Mouse (Mus musculus): ENCODE data around the gene Iqsec1. TPM values are rescaled to one million over a fixed set of nuclear protein-coding genes. Genes with fewer than 3 reads are reported as not detected.

The Iqsec1 gene
- polyA plus RNA-seq, 1 experiment from 2014 or later = 10.7 TPM

DNA sequence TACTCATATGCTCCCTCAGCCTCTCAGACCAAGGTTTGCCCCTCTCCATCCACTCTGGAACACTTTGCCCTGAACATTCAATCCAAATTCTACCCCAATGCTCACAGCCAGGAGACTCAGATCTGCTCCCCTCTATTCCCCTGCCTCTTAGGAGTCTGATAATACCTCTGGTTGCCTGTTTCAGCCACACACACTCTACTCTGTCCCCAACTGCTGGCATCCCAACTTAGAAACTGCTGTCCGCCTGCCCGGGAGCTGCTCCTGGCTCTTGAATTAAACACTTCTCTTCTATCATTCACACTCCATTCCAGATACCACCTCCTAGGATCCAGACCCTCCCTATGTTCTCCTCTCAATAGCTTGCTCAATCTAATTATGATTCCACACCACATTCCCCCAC is 107.5 kb downstream of the Iqsec1 start:
- 79% methylated on average over 2 of the region's 2 CpGs for WGBS
- H3K36me3 ChIP-seq = no peaks in the 10 kb centered on the region
- no peak overlapping the region for H3K4me3 ChIP-seq (replicated peaks)
- no peak overlapping the region for H3K4me2 ChIP-seq
- H3K9ac ChIP-seq = no peak overlapping the region
- no peak for ATAC-seq (ENCODE audit: insufficient read depth, low FRiP score, low read depth)
- H3K27me3 ChIP-seq (replicated peaks) = no peaks in the 10 kb centered on the region
- H3K4me1 ChIP-seq = no peaks in the 10 kb centered on the region
- H3K27ac ChIP-seq = no peak overlapping the region
- no peaks in the 10 kb centered on the region for H3K9me3 ChIP-seq

DNA sequence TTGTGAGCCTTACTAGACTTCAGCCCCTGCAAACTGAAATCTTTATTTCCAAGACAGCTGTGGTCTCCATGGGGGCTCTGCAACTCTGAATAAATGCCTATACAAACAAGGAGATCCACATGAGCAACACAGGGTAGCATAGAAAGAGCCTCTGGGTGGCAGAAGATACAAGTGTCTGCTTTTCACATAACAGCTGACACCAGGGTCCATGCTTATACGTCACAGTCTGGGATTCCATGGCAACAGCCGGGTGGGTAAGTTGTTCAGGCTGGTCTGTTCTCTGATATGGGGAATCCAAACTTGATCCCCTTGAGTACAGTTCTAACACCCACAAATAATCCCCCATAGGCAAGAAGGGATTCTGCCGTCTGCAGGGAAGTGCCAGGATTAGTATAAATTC is 108.1 kb downstream of the Iqsec1 start:
- Histone ChIP-seq H3K27ac (no peak overlapping the region), H3K9ac (no peak overlapping the region), H3K4me2 (no peak overlapping the region), H3K27me3 (replicated peaks) (no peaks in the 10 kb centered on the region), H3K4me1 (no peaks in the 10 kb centered on the region), H3K36me3 (no peaks in the 10 kb centered on the region), H3K4me3 (replicated peaks) (no peak overlapping the region), H3K9me3 (no peaks in the 10 kb centered on the region)
- WGBS = 54% methylated on average over 3 of the region's 3 CpGs
- no peak for ATAC-seq (ENCODE audit: insufficient read depth, low FRiP score, low read depth)

DNA sequence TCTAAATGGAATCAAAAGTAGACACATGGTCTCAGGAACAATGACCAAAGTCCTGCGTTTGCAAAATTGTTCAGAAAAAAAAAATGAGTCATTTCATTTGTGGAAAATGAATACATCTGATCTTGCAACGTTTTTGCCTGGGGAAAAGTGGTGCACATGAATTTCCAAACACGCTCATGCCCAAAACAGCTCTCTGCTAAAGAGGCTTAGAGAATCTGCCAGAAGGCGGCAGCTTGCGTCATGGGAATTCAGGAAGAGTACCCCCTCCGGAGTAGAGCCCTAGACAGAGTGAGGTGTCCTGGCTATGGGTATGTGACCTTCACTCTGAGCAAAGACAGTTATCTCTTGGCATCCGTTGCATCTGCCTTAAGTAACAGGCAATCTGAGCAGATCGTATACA is 116.9 kb downstream of the Iqsec1 start:
- Histone ChIP-seq H3K4me3 (replicated peaks) (no peak overlapping the region), H3K36me3 (no peaks in the 10 kb centered on the region), H3K9ac (no peak overlapping the region), H3K4me1 (no peaks in the 10 kb centered on the region), H3K9me3 (no peaks in the 10 kb centered on the region), H3K4me2 (no peak overlapping the region), H3K27ac (no peak overlapping the region), H3K27me3 (replicated peaks) (no peaks in the 10 kb centered on the region)
- no peak for ATAC-seq (ENCODE audit: insufficient read depth, low FRiP score, low read depth)
- WGBS = 75% methylated on average over 8 of the region's 8 CpGs

DNA sequence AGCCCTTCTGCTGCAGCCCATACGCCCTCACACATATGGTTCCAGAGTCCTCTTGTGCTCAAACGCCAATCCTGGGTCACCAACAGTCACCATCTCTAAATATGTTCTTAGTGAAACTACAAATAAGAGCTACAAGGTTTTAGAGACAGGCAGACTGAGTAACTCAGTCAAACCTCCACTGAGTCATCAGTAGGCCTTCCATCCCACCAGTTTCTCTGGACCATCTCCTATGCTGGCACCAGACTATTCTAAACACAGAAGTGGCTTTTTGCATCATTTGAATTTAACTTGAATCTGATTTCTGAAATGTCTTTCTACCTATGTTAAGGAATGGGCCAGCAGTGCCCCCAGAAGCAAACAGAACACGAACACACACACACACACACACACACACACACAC is 120.5 kb downstream of the Iqsec1 start:
- H3K4me3 ChIP-seq (replicated peaks) = no peak overlapping the region
- H3K4me1 ChIP-seq = no peaks in the 10 kb centered on the region
- H3K9ac ChIP-seq = no peak overlapping the region
- H3K27me3 ChIP-seq (replicated peaks) = no peaks in the 10 kb centered on the region
- no peak for ATAC-seq (ENCODE audit: insufficient read depth, low FRiP score, low read depth)
- H3K9me3 ChIP-seq = no peaks in the 10 kb centered on the region
- H3K4me2 ChIP-seq = no peak overlapping the region
- WGBS = 88% methylated on average over 3 of the region's 3 CpGs
- H3K36me3 ChIP-seq = no peaks in the 10 kb centered on the region
- no peak overlapping the region for H3K27ac ChIP-seq

DNA sequence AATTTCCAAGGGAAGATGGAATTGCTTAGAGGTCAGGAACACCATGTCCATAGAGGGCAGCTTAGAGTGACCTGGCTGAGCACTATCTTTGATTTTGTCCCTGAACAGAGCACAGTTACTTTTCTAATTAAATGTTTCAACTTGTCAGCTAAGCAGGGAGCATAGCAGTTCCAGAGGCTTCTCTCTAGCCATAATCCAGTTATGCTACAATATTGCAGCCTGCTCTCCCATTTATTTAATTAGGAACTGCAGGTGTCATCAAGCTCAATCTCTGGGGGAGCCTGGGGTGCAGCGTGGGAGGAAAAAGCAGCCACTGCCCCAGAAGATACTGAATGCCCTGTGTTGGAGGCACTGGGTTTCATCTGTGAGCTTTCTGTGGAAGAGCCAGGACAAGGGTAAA is 127.1 kb downstream of the Iqsec1 start:
- H3K9me3 ChIP-seq = no peaks in the 10 kb centered on the region
- H3K9ac ChIP-seq = no peak overlapping the region
- H3K27ac ChIP-seq = no peak overlapping the region
- no peaks in the 10 kb centered on the region for H3K4me1 ChIP-seq
- no peaks in the 10 kb centered on the region for H3K36me3 ChIP-seq
- no peak for ATAC-seq (ENCODE audit: insufficient read depth, low FRiP score, low read depth)
- 71% methylated on average over 1 of the region's 1 CpGs for WGBS
- H3K27me3 ChIP-seq (replicated peaks) = no peaks in the 10 kb centered on the region
- no peak overlapping the region for H3K4me3 ChIP-seq (replicated peaks)
- no peak overlapping the region for H3K4me2 ChIP-seq

DNA sequence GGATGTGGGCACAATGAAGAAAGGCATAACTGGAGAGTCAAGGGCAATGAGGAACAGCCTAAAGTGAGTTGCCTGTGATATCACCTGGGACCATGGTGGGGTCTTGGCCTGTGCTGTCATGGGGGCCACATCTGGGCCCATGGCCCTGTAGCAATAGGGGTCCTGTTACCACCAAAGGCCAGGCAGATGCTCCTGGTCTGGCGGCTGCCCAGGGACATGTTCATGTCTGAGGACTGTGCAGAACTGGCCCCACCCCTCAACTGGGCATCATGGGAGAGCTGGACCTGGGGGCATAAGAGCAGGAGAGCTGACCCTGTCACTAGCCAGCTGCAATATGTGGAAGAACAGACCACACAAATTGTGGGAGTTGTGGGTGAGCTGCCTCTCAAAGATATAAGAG is 130.6 kb downstream of the Iqsec1 start:
- 91% methylated on average over 1 of the region's 1 CpGs for WGBS
- Histone ChIP-seq H3K4me1 (no peaks in the 10 kb centered on the region), H3K27me3 (replicated peaks) (no peaks in the 10 kb centered on the region), H3K9me3 (no peaks in the 10 kb centered on the region), H3K36me3 (no peaks in the 10 kb centered on the region), H3K4me2 (no peak overlapping the region), H3K9ac (no peak overlapping the region), H3K4me3 (replicated peaks) (no peak overlapping the region), H3K27ac (no peak overlapping the region)
- no peak for ATAC-seq (ENCODE audit: insufficient read depth, low FRiP score, low read depth)

DNA sequence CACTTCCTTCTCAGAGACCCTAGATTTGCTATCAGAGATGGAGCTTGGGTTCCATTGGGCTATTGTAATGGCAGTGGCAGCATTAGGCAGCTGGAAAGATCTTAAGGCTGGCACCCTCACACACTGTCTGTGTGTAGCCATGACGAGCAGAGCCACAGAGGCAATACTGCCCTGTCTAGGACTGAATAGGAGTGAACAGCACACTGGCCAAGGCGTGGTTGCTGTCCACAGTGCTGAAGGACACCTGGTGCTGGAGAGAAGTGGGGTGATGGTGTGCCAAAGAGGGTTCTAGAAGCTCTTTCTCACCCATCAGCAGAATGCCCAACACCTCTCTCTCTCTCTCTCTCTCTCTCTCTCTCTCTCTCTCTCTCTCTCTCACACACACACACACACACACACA is 136.1 kb downstream of the Iqsec1 start:
- H3K4me1 ChIP-seq = no peaks in the 10 kb centered on the region
- no peak overlapping the region for H3K4me2 ChIP-seq
- no peak overlapping the region for H3K4me3 ChIP-seq (replicated peaks)
- no peaks in the 10 kb centered on the region for H3K9me3 ChIP-seq
- H3K27me3 ChIP-seq (replicated peaks) = no peaks in the 10 kb centered on the region
- H3K27ac ChIP-seq = no peak overlapping the region
- no peak for ATAC-seq (ENCODE audit: insufficient read depth, low FRiP score, low read depth)
- no peaks in the 10 kb centered on the region for H3K36me3 ChIP-seq
- 30% methylated on average over 2 of the region's 2 CpGs for WGBS
- H3K9ac ChIP-seq = no peak overlapping the region

DNA sequence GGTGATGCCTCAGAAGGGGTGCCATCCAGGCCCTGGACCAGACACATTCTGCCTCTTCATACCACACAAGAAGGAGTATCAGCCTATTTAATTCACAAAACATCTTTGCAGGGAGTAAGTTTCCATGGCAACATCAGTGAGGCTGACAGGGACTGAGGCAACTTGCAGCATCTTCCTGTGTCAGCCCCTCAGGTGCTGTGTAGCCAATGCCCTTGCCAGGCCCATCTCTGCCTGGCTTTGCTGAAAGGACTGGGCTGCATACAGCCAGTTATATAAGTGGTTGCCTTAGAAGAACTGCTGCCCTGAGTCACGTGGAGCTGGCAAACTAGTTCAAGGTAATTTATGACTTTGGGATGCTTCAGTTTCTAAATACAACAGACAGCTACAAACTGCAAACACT is 140.4 kb downstream of the Iqsec1 start:
- Histone ChIP-seq H3K9me3 (no peaks in the 10 kb centered on the region), H3K27me3 (replicated peaks) (no peaks in the 10 kb centered on the region), H3K27ac (no peak overlapping the region), H3K4me1 (no peaks in the 10 kb centered on the region), H3K9ac (no peak overlapping the region), H3K4me2 (no peak overlapping the region), H3K36me3 (no peaks in the 10 kb centered on the region), H3K4me3 (replicated peaks) (no peak overlapping the region)
- no peak for ATAC-seq (ENCODE audit: insufficient read depth, low FRiP score, low read depth)
- WGBS = 42% methylated on average over 1 of the region's 1 CpGs

DNA sequence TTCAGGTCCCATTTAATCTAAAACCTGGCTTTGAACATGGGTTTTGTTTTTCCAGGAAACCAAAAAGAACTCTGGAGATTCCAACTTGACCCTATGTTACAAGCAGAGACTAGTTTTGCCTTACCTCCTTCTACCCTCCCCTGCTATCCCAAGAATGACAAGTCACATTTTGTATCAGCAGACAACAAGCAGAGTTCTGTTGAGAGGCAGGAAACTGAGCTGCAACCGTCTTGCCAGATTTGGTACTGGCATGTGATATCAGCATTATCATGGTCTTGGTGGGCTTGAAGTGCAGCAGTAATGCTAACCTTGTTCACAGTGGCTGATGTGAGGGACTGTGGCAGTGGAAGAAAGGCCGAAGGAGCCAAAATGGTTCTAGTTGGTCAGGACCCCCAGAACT is 141.0 kb downstream of the Iqsec1 start:
- H3K4me2 ChIP-seq = no peak overlapping the region
- H3K36me3 ChIP-seq = no peaks in the 10 kb centered on the region
- ATAC-seq (ENCODE audit: insufficient read depth, low FRiP score, low read depth) = no peak
- no peak overlapping the region for H3K9ac ChIP-seq
- H3K27ac ChIP-seq = no peak overlapping the region
- H3K4me1 ChIP-seq = no peaks in the 10 kb centered on the region
- no peaks in the 10 kb centered on the region for H3K9me3 ChIP-seq
- 68% methylated on average over 2 of the region's 2 CpGs for WGBS
- no peak overlapping the region for H3K4me3 ChIP-seq (replicated peaks)
- H3K27me3 ChIP-seq (replicated peaks) = no peaks in the 10 kb centered on the region

DNA sequence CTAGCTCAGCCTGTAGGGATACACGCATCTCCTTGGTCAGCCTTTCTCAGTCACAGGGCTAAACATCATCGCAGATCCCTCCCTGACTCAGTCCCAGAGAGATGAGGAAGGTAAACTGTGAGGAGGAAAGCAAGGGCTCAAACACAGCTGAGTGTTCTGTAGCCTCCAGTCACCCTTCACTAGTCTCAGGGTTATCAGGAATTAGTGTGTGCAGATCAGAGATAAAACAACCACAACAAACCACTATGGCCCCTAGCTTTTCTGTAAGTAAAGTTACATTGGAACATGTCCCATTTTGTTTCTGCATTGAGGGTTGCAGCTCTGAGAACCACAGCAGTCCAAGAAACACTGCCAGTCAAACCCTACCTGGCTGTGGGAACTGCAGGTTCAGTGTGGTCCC is 148.5 kb downstream of the Iqsec1 start:
- H3K9ac ChIP-seq = no peak overlapping the region
- 84% methylated on average over 2 of the region's 2 CpGs for WGBS
- no peak for ATAC-seq (ENCODE audit: insufficient read depth, low FRiP score, low read depth)

DNA sequence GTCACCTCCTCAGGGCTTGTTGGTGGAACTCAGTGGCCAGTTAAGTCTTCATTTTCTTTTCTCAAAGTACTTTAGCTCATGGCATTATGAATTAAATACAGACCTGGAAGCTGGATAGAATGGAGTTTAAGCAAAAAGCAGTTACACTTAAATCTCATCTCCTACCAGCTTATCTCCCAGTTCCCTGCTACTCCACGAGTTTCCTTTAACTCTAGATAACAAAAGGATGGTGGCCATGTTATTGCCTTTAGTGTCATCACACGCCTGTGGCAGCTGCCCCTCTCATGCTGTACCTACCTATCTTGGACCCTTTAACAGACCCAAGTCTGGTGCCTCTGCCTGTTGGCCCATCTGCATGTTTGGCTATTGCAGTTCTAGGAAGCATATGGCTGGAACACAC is 151.7 kb downstream of the Iqsec1 start:
- Histone ChIP-seq H3K4me1 (no peaks in the 10 kb centered on the region), H3K9me3 (no peaks in the 10 kb centered on the region), H3K4me3 (replicated peaks) (no peak overlapping the region), H3K27me3 (replicated peaks) (no peaks in the 10 kb centered on the region), H3K4me2 (no peak overlapping the region), H3K36me3 (no peaks in the 10 kb centered on the region), H3K9ac (no peak overlapping the region), H3K27ac (no peak overlapping the region)
- no peak for ATAC-seq (ENCODE audit: insufficient read depth, low FRiP score, low read depth)
- 53% methylated on average over 2 of the region's 2 CpGs for WGBS

More for the DNA sequence above, 148.5 kb downstream of the Iqsec1 start:
- Histone ChIP-seq H3K36me3 (no peaks in the 10 kb centered on the region), H3K27me3 (replicated peaks) (no peaks in the 10 kb centered on the region), H3K4me1 (no peaks in the 10 kb centered on the region), H3K9me3 (no peaks in the 10 kb centered on the region), H3K4me3 (replicated peaks) (no peak overlapping the region), H3K4me2 (no peak overlapping the region), H3K27ac (no peak overlapping the region)

DNA sequence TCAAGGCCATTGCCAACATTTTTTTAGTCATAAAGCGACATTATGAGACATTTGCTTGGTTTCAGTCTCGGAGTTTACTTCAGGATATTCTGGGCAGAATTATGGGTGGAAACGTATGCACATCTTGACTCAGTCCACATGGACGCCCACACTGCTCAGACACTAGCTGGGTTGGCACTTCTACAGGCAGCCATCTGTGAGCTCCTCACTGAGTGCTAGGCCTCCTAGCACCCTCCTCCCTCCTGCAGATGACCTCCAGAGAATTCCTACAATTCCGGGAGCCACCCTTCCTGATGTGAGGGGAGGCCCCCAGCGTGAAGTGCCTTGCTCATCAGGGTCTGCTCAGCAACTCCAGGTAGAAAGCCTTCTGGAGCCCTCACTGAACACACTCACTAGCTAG is 158.9 kb downstream of the Iqsec1 start:
- WGBS = 82% methylated on average over 6 of the region's 6 CpGs

DNA sequence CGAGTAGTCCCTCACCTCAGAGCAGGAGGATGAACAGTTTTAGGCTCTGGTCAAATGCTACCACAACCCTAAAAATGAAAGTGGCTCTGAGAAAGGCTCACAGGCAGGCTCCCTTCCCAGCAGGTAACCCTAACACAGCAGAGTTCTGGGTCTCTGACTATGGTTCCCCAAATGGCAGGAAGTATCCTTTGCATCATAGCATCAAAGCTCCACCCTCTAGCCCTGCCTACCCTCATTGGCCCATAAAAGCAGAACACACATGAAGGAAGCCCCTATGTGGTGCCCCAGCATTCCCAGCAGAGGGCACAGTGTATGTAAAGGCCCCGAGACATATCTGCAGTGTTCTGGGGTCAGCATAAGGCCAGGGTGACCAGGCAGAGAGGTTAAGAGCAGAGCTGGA is 163.4 kb downstream of the Iqsec1 start:
- Histone ChIP-seq H3K4me2 (no peak overlapping the region), H3K27ac (no peak overlapping the region), H3K4me1 (no peaks in the 10 kb centered on the region), H3K9me3 (no peaks in the 10 kb centered on the region), H3K36me3 (no peaks in the 10 kb centered on the region), H3K9ac (no peak overlapping the region), H3K27me3 (replicated peaks) (no peaks in the 10 kb centered on the region), H3K4me3 (replicated peaks) (no peak overlapping the region)
- WGBS = 73% methylated on average over 2 of the region's 2 CpGs
- ATAC-seq (ENCODE audit: insufficient read depth, low FRiP score, low read depth) = no peak

More for the DNA sequence above, 158.9 kb downstream of the Iqsec1 start:
- H3K9me3 ChIP-seq = no peaks in the 10 kb centered on the region
- no peaks in the 10 kb centered on the region for H3K4me1 ChIP-seq
- ATAC-seq (ENCODE audit: insufficient read depth, low FRiP score, low read depth) = no peak
- H3K4me2 ChIP-seq = no peak overlapping the region
- no peaks in the 10 kb centered on the region for H3K27me3 ChIP-seq (replicated peaks)
- no peaks in the 10 kb centered on the region for H3K36me3 ChIP-seq
- H3K27ac ChIP-seq = no peak overlapping the region
- H3K9ac ChIP-seq = no peak overlapping the region
- no peak overlapping the region for H3K4me3 ChIP-seq (replicated peaks)

Measured in stomach, embryonic 15.5 days (tissue).